Mouse (Mus musculus) T-helper 2 cell (primary cell): Measurements from ENCODE around the gene Mbnl2.

Experiments used
- in situ Hi-C: fragments of 300-600 bp; cut with MboI, MseI; formaldehyde crosslinking; loops from one replicate; pipeline ENCODE4 v1.15.1; 2025; ENCODE audit warnings: high pct_unique_total_duplicates

The Mbnl2 gene

DNA sequence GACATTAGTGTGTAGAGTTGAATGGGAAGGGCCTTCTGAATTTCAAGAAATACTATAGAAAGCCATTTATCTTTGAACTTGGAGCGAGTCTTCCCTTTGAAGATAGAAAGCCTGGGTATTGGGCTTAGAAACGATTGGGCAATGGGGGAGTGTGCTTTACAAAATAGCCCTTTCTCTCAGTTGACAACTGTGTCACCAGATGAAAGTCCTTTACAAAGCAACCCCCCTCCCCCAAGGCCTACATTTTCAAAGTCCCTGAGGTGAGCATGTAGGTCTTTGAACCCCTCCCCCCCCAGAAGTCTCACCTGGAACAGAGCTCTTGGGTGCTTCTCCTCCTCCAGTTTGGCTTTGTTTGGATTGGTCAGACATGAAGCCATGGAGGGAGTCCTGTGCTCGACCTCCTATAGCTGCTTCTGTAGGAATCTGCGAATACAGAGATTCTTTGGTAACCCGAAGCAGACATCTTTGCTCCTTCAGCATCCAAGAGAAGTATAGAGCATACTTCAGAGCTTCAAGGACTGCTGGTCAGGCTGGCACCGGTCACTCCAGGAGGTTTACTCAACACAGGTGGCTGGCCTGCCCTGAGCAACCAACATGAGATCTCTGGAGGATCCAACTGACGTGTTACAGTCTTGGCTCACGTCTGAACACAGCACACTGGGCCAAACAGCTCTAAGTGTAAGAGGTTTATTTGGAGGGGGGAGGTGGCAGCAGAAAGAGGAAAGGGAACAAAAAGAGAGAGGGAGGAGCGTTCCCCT is 43.7 kb downstream of the Mbnl2 start:
- in situ Hi-C loops, result loop anchor here (25.0 kb wide), 1 partner anchor 1793 kb away; the partner anchor contains the start of gene Tm9sf2

DNA sequence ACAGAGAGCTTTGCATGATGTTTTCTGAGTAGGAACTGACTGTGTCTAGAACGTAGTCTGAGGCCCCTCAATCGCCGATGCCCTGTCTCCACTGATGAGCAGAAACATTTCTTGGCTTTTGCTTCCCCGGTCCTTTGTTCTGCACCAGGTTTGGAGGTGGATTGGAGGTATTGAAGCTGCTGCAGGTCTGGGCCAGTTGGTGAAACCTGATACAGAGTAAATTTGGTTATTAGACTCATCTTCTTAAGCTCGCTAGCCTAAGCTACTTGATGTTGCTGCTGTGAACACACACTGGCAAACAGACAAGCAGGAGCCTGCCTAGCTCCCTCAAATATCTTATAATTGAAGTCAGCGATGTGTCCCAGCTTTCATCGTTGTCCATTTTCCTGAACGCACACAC is 46.6 kb downstream of the Mbnl2 start:
- in situ Hi-C loops, result loop anchor here (25.0 kb wide), 1 partner anchor 1790 kb away; the partner anchor contains the start of gene Tm9sf2

DNA sequence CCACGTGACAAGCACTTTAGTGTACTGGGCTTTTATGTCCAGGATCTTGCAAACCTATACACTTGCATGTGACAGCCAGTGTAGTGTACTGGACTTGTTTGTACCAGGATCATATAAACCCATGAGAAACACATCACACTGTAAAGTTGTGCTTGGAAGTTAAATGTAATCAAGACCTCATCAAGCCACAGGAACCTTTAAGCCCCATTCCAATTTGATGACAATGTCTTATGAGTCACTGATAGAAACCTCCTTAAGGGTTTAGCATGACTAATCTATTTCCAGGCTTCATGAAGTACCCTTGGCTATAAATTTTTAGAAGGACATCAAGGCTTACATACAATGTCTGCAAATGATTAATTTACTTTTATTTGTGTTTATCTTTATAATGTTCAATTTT is 47.6 kb downstream of the Mbnl2 start:
- in situ Hi-C loops, result loop anchor here (25.0 kb wide), 1 partner anchor 1789 kb away; the partner anchor contains the start of gene Tm9sf2

DNA sequence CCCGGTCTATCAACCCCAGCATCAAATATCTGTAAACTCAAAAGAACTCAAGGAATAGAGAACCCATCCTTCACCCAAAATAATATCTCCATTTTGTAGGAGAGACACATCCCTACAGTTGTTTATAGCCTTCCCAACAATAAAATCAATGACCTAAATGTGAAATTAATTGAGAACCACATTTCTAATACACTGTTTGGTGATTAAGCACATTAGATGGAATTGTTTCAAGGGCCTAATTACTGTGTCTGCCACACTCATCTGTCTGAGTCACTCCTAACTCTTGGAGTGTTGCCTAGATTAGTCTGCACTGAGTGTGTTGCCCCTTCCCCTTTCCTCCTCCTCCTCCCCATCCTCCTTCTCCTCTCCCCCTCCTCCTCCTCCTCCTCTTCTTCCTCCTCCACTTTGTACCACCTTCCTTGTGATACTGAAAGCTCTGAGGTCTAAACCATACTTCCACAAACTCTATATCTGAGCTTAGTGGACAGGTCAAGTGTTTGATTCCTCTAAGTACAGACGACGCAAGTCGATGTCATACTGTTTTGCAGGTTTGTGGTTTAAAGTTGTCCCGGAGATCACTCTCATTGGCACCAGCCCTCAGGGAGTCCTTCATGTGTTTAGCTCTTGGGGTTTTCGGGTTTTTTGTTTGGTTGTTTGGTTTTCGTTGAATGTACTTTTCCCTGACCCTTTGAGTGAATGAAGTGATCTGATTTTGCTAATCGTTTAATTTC is 48.8 kb downstream of the Mbnl2 start:
- in situ Hi-C loops, result loop anchor here (25.0 kb wide), 1 partner anchor 1788 kb away; the partner anchor contains the start of gene Tm9sf2

DNA sequence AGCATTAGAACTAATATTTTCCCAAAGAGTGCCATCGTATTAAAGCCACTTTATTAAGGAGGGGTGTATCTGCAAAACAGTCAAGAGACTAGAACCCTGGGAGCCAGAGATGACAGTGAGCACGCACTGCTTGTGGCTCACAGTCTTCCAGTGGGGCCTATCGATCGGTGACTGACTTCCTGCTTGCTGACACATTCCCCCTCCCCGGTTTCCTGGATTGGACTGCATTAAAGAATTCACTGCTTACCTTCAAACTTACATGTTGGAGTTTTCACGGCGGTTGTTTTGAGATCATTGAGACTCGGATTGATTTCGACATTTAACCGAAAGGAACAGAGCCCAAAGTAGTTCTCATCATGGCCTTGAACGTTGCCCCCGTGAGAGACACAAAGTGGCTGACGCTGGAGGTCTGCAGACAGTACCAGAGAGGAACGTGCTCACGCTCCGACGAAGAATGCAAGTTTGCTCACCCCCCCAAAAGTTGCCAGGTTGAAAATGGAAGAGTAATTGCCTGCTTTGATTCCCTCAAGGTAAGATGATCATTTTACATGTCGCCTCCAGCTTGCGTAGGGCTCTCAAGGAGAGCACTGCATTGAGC is 49.5 kb downstream of the Mbnl2 start:
- in situ Hi-C loops, result loop anchor here (25.0 kb wide), 1 partner anchor 1787 kb away; the partner anchor contains the start of gene Tm9sf2

DNA sequence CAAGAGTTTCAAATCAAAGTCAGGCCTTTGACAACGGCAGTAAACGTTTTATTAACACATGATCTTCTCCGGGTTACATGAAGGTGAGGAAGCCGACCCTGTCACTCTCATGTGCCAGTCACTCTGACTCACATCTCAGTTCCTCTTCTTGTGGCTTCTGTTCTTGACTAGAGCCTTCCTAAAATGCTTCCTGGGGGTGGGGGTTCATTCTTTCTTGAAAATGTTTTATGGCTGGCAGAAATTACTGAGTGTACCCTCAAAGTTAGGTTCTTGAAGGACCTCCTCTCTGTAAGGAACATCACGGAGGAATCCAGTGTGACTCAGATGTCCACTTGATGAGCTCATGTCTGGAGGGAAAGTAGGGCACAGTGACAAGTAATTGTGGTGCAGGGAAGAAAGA is 50.2 kb downstream of the Mbnl2 start:
- in situ Hi-C loops, result no loop called here

DNA sequence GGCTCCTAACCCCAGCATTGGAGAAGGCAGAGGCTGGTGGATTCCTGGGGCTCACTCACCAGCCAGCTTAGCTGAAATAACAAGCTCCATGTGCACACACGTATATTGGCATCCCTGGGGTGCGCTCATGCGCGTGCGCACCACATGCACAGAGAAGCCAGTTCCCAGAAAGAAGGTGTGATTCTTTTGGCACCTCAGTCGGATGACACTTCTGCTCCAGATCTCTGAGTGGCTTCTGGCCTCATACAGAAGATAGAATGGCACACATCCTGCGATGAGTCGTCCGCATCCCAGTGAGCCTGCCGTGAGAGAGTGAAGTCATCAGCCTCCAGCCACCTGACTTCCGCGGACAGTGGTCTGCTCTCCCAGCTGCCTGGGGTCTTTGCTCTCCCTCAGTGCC is 55.0 kb downstream of the Mbnl2 start:
- in situ Hi-C loops, result no loop called here

DNA sequence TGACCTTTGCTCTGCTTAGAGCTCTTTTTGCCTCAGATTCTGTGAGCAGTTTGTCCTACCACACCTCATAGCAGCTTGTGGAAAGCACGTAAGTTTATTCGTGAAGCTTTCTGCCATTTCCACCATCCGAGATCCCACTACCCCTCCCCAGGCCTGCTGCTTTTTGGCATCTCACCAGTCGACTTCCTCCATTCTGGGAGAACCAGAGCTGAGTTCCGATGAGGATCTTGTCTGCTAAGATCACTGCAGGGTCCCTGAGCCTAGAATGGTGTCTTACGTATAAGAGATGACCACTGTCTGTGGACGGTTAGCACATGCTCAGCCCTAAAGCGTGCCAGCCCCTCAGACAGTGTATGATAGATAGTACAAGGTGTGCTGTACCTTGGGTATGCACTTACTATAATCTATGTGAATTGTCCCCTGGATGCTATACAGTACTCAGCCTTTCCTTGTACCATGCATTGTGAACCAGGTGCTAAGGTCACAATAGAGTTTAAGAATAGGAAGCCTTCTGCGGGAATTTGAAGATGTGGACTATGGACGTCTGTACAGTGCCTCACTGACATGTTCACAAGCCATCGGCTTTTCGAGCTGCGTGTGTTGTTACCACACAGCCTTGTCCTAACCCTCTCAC is 55.5 kb downstream of the Mbnl2 start:
- in situ Hi-C loops, result no loop called here

DNA sequence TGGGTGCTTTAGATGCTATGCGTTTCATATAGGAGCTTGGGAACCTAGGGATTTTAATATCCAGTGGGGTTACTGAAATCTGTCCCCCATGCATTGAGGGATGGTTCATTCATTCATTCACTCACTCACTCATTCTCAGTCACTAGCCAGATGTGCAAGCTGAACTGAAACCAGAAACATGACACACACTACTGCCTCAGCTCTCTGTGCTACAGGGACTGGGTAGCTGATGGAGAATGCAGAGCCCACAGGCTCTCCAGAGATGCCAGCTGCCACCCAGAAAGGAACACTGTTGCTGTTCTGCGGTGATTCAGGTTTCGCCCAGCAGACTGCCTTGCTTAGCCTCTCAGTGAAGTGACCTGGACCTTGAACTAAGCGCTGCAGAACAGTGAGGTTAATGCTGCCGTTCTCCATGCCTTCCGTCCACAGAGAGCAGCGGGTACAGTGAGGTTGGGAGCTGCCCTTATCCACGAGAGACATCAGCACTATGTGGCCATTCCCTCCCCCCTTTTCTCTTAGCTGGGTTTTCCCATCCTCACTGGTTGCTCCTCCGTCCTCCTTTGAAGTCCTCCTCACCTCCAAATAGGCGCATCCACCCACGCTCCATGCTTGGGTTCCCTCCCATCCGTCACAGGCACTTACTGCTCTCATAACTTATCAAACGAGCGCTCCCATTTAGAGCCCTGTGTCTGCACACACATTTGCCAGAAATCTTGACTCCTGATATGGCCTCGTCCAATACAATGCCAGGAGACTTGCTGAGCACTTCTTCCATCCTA is 58.2 kb downstream of the Mbnl2 start:
- in situ Hi-C loops, result no loop called here

DNA sequence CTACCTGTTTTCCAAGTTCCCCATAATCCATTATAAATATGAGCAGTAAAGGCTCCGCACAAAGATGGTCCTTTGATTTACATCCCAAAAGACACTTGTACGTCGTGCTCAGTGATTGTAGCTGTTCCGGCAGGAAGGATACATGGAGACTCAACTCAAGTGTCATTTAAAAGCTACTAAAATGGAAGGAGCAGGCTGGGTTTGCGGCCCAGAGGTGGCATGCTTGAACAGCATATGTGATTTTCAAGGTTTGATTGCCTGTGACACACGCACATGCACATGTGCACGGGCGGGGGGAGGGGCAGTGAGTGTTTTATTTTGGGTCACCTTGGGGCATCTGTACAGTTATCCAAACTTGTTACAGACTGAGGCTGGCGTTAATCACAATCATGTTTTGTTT is 59.9 kb downstream of the Mbnl2 start:
- in situ Hi-C loops, result no loop called here

DNA sequence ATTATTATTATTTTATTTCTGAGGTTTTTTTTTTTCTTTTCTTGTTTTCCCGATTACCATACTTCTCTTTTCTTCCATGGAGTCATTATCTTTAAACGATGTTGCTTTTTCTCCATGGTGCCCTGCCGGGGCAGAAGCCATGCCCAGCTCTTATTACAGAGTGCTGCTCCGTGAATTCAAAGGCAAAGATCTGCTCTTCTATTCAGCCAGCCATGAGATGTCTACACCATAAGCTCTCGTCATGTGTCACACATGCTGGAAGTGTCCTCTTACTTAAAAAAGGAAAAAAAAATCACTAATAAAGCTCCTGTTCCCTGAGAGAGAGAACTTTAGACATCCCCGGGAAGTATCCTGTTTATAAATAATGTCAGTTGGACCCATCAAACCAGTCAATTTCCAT is 60.4 kb downstream of the Mbnl2 start:
- in situ Hi-C loops, result no loop called here

DNA sequence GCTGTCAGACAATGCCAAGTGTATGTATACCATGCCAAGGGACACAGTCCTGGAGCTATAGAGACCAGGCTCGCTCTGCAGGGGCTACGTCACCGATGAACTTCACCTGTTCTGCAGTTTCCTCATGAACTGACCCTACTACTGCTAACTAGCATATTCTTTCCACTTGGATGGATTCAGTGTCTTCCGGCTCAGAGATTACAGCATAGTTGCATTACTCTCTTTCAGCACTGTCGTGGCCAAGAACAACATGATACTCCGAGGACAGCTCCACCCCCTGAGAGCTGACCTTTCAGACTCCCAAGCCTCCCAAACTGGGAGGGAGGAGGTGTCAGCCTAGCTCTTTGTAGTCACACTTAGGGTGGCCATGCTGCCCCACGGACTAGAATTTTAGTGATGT is 60.9 kb downstream of the Mbnl2 start:
- in situ Hi-C loops, result no loop called here

DNA sequence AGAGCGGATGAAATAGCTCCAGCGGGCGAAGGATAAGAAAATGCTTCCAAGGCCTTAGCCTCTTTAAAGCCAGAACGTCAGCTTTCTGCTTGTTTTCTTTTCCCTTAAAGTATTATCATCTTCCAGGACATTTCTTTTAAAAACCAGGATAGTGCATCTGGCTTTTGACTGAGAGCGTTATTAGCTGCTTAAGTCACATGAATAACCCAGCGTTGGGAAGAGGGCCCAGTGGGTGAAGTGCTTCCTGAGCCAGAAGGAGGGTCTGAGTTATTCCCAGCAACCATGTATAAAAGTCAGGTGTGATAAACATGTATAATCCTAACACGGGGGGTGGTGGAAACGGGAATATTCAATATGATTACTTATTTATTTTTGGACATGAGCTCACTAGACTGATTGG is 61.4 kb downstream of the Mbnl2 start:
- in situ Hi-C loops, result no loop called here

DNA sequence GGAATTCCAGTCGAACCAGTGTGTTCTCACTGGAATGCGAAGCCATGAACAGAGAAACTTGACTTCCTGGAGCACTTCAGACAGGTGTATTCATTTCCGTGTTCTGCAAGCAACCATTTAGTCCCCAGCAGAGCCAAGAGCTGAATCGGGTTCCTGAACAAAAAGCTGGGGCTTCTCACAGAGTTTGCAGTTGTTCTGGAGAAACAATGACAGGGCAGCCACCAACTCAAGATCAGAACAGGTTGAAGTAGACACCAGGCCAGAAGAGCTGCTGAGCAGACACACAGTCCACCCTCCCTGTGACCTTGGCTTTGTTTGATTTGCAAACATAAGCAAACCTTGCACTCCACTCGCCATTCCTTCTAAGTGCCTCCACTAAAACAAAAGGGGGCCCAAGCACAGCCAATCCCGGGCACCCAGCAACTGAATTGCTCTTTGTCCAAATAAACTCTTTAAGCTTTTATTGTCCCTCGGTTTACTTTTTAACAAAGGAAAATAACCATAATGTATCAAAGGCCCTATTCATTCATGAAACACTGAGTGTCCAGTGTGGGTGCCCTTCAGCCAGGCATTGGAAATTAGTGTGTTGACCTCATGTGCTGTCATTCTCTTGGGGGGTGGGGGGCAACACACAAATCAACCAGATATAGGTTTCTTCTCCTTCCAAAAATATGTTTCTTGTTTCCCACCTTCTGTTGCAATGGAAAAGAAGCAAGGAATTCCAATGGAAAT is 62.4 kb downstream of the Mbnl2 start:
- in situ Hi-C loops, result no loop called here

DNA sequence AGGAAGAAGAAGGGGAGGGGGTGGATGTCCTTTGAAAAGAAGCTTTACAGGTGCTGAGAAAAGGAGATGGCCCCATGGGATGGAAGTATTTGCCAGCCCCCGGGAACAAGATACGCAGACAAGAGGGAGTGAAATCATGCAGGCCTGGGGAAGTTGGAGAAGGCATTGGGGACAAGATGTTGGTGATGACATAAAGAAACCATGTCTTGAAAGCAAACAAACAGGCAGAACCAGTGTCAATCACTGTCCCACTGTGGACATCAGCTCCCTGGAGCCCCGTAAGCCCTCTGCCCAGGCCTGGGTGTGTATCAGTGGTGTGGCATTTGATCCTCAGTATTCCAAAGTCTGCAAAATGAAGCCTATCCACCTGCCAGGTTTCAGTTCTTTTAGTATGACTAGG is 63.2 kb downstream of the Mbnl2 start:
- in situ Hi-C loops, result no loop called here

DNA sequence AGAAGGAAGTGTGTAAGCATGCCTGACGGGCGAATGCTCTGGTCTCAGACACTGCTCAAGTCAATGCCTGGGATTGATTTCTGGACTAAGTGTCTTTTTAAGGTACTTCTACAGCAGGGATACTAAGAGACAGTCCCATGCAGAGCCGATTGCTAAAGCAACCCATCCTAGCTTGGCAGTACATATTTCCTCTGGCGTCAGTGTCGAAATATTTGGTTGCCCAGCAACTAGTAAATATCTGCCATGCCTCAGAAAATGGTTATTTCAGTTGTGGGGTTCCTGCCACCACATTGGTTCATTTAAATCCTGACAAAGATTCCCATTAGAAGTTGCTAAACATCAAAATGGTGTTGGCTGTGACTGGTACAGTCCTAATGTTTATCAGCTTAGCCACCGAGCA is 66.4 kb downstream of the Mbnl2 start:
- in situ Hi-C loops, result loop anchor here (10.0 kb wide), 1 partner anchor 827 kb away; no protein-coding TSS in a partner anchor

DNA sequence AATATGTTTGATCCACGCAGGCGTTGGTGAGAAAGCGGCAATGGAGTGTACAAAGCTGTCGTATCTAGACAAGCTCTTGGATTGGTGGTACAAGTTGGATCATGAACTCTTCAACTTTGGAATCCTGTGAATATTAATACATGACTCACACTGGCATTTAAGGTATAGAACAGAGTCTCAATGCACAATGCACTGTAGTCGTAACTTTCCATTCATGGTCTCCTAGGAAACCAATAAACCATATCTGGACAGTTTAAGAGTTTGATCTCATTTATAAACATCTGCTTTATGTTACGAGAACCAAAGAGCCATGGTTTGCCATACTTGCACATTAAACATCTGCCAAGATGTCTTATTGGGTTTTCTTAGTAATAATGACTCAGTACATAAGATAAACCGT is 66.9 kb downstream of the Mbnl2 start:
- in situ Hi-C loops, result loop anchor here (10.0 kb wide), 1 partner anchor 828 kb away; no protein-coding TSS in a partner anchor

DNA sequence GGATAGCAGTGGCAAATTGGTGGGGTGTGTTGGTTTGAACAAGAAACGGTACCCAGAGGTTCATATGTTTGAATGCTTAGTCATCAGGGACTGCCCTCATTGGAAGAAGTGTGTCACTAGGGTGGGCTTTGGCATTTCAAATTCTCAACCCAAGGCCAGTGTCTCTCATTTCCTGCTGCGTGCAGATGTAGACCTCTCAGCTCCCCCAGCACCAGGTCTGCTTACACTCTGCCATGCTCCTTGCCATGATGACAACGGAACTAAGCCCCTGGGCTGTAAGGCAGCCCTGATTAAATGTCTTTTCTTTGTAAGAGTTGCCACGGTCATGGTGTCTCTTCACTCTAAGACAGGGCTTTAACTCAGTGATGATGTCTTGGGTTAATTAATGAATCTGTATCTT is 69.2 kb downstream of the Mbnl2 start:
- in situ Hi-C loops, result loop anchor here (10.0 kb wide), 1 partner anchor 830 kb away; no protein-coding TSS in a partner anchor

DNA sequence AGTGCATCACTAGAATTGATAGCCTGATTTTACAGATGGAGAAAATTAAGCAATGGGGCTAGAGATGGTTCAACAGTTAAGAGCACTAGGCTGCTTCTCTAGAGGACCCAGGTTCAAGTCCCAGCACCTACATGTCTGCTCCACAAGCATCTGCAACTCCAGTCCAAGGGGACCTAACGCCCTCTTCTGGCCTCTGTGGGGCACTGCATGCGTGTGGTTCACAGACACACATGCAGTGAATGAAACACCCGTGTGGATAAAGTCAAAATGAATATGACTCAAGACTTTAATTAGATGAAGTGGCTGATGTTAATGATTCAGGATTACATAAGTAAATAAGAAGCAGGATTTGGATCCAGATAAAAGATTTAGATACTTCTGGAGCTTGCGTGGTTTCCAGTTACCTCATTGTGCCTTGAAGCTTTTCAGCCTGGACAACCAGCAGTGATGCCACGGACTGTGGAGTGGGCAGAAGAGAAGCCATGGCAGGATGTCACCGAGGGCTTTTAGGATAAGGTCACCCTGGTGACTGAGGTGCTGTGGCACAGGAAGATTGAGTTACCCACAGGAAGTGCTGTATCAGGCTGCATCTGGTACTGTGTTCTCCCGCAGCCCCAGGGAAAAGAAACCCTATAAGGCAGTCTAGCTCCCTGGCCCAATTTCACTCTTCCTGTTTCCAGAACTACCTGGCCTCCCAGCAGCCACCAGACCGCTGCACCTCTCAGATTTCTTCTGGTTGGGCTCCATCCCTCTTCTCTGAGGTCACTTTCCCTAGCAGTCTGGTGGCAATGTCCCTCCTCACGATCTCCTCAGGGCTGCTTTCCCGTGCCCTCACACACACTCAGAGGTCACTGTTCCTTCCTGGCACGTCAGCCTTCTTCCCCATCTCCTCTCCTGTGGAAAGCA is 72.2 kb downstream of the Mbnl2 start:
- in situ Hi-C loops, result loop anchor here (10.0 kb wide), 1 partner anchor 833 kb away; no protein-coding TSS in a partner anchor
